In genomic region chr11:58947798-58948528, GRCm38 (mm10) we compare ENCODE assay signal across 8 mouse cellular contexts. TPM values are rescaled to one million over a fixed set of nuclear protein-coding genes. Genes with fewer than 3 reads are reported as not detected.
DNase-seq lines count a peak whose midpoint lies in the region; ATAC-seq lines count a peak whose summit lies in the region.

No protein-coding gene starts in this region.

- H3K9me3 ChIP-seq in lung, embryonic 15.5 days: no peaks in the 10 kb centered on the region
- no peaks in the 10 kb centered on the region for H3K9me3 ChIP-seq in forebrain, embryonic 16.5 days (ENCODE audit: control insufficient read depth, low read length)
- H3K9me3 ChIP-seq in limb, embryonic 10.5 days (replicated peaks): no peaks in the 10 kb centered on the region
- no peaks in the 10 kb centered on the region for H3K9me3 ChIP-seq in neural tube, embryonic 15.5 days (replicated peaks)

- peaks cover 53% of the 10 kb centered on the region for H3K27me3 ChIP-seq in lung, embryonic 15.5 days
- no peaks in the 10 kb centered on the region for H3K27me3 ChIP-seq in forebrain, embryonic 16.5 days (replicated peaks; ENCODE audit: control insufficient read depth, insufficient read depth, low read length)
- H3K27me3 ChIP-seq in limb, embryonic 10.5 days (ENCODE audit: low read depth, poor library complexity, severe bottlenecking): peaks cover 92% of the 10 kb centered on the region
- no peaks in the 10 kb centered on the region for H3K27me3 ChIP-seq in neural tube, embryonic 15.5 days (replicated peaks)

- peak overlapping the region; percentile 57 for H3K4me2 ChIP-seq in lung, embryonic 15.5 days
- peak overlapping the region; percentile 86 for H3K4me2 ChIP-seq in forebrain, embryonic 16.5 days (ENCODE audit: low read length)
- H3K4me2 ChIP-seq in neural tube, embryonic 15.5 days: peak overlapping the region; percentile 63

- ATAC-seq in lung, embryonic 15.5 days (ENCODE audit: borderline replicate concordance, extremely low read depth, low FRiP score, low TSS enrichment): no peak
- ATAC-seq in forebrain, embryonic 16.5 days: peak; percentile 57
- peak; percentile 75 for ATAC-seq in neural tube, embryonic 15.5 days (ENCODE audit: low FRiP score)

- peak overlapping the region; percentile 92 for H3K27ac ChIP-seq in lung, embryonic 15.5 days
- peak overlapping the region; percentile 100 for H3K27ac ChIP-seq in forebrain, embryonic 16.5 days (ENCODE audit: low read length)
- H3K27ac ChIP-seq in limb, embryonic 10.5 days: peak overlapping the region; percentile 79
- H3K27ac ChIP-seq in neural tube, embryonic 15.5 days (replicated peaks): peak overlapping the region; percentile 98

- peak overlapping the region; percentile 41 for H3K4me3 ChIP-seq in lung, embryonic 15.5 days
- peak overlapping the region; percentile 52 for H3K4me3 ChIP-seq in forebrain, embryonic 16.5 days (replicated peaks; ENCODE audit: low read length)
- H3K4me3 ChIP-seq in limb, embryonic 10.5 days: peak overlapping the region; percentile 46
- H3K4me3 ChIP-seq in neural tube, embryonic 15.5 days (replicated peaks): peak overlapping the region; percentile 57

- 11% methylated on average over 23 of the region's 23 CpGs for WGBS in lung, embryonic 15.5 days
- WGBS in forebrain, embryonic 16.5 days: 3% methylated on average over 23 of the region's 23 CpGs
- WGBS in limb, embryonic 10.5 days: 22% methylated on average over 23 of the region's 23 CpGs
- WGBS in neural tube, embryonic 15.5 days: 7% methylated on average over 23 of the region's 23 CpGs

- H3K9ac ChIP-seq in lung, embryonic 15.5 days: no peak overlapping the region; the same call in 1 of the 2 replicates
- H3K9ac ChIP-seq in forebrain, embryonic 16.5 days (replicated peaks; ENCODE audit: low read depth, low read length): peak overlapping the region; percentile 74
- H3K9ac ChIP-seq in neural tube, embryonic 15.5 days (replicated peaks): peak overlapping the region; percentile 62

- no peaks in the 10 kb centered on the region for H3K36me3 ChIP-seq in lung, embryonic 15.5 days
- no peaks in the 10 kb centered on the region for H3K36me3 ChIP-seq in forebrain, embryonic 16.5 days (ENCODE audit: control insufficient read depth, insufficient read depth)
- H3K36me3 ChIP-seq in limb, embryonic 10.5 days: no peaks in the 10 kb centered on the region
- H3K36me3 ChIP-seq in neural tube, embryonic 15.5 days: no peaks in the 10 kb centered on the region

- no peak for DNase-seq in lung, postnatal 25 days (ENCODE audit: low spot score)
- peak; percentile 81 for DNase-seq in cerebellum, adult 11-12 months
- DNase-seq in limb, embryonic 10.5 days (ENCODE audit: low spot score): no peak
- DNase-seq in gastrocnemius, adult 18-20 months (ENCODE audit: low spot score): no peak
- DNase-seq in gastrocnemius, postnatal 25 days: no peak

- peaks cover 13% of the 10 kb centered on the region for H3K4me1 ChIP-seq in lung, embryonic 15.5 days
- H3K4me1 ChIP-seq in forebrain, embryonic 16.5 days (replicated peaks; ENCODE audit: control insufficient read depth, insufficient read depth, low read length): peaks cover 20% of the 10 kb centered on the region
- H3K4me1 ChIP-seq in limb, embryonic 10.5 days: peaks cover 13% of the 10 kb centered on the region
- peaks cover 44% of the 10 kb centered on the region for H3K4me1 ChIP-seq in neural tube, embryonic 15.5 days

RNA-seq across cellular contexts. Expression of gene Hist3h2ba, which starts 0.8 kb away (rescaled TPM):
- polyA plus RNA-seq in lung, embryonic 15.5 days (2015; fragmentation: Nextera tagmentation; extraction: Ambion mirVana): 19.3 and 21.5 TPM in 2 replicates
- 389 and 395 TPM in 2 replicates for polyA plus RNA-seq in forebrain, embryonic 16.5 days (2015; fragmentation: Nextera tagmentation; extraction: Ambion mirVana)
- 3.2 and 4.5 TPM in 2 replicates for polyA plus RNA-seq in limb, embryonic 10.5 days (2016; fragmentation: Nextera tagmentation; extraction: Ambion mirVana)
- polyA plus RNA-seq in neural tube, embryonic 15.5 days (2015; fragmentation: Nextera tagmentation; extraction: Ambion mirVana): 184 and 262 TPM in 2 replicates
- total RNA-seq in gastrocnemius, adult 18-20 months (2021): under 1 TPM; 0.62 to 0.97 TPM
- total RNA-seq in gastrocnemius, postnatal 25 days (2021): 1 to 10 TPM; 1.1 to 1.2 TPM

RNA-seq across cellular contexts. Expression of gene Hist3h2a, which starts 6.5 kb away (rescaled TPM):
- polyA plus RNA-seq in lung, embryonic 15.5 days (2015; fragmentation: Nextera tagmentation; extraction: Ambion mirVana): 22.2 and 23.7 TPM in 2 replicates
- 150 and 152 TPM in 2 replicates for polyA plus RNA-seq in forebrain, embryonic 16.5 days (2015; fragmentation: Nextera tagmentation; extraction: Ambion mirVana)
- 8.4 and 11.3 TPM in 2 replicates for polyA plus RNA-seq in limb, embryonic 10.5 days (2016; fragmentation: Nextera tagmentation; extraction: Ambion mirVana)
- 66.5 and 86.3 TPM in 2 replicates for polyA plus RNA-seq in neural tube, embryonic 15.5 days (2015; fragmentation: Nextera tagmentation; extraction: Ambion mirVana)
- 10 to 100 TPM in 1 of 2 experiments, 1 to 10 TPM in 1; 9.1 to 11.1 TPM for total RNA-seq in gastrocnemius, adult 18-20 months (2021)
- total RNA-seq in gastrocnemius, postnatal 25 days (2021): 10 to 100 TPM; 10.1 to 11.1 TPM

RNA-seq across cellular contexts. Expression of gene Trim17, which starts 6.5 kb away (rescaled TPM):
- 0.31 and 0.39 TPM in 2 replicates for polyA plus RNA-seq in lung, embryonic 15.5 days (2015; fragmentation: Nextera tagmentation; extraction: Ambion mirVana)
- 1.8 and 2.0 TPM in 2 replicates for polyA plus RNA-seq in forebrain, embryonic 16.5 days (2015; fragmentation: Nextera tagmentation; extraction: Ambion mirVana)
- polyA plus RNA-seq in limb, embryonic 10.5 days (2016; fragmentation: Nextera tagmentation; extraction: Ambion mirVana): 0.31 and 0.35 TPM in 2 replicates
- polyA plus RNA-seq in neural tube, embryonic 15.5 days (2015; fragmentation: Nextera tagmentation; extraction: Ambion mirVana): 1.1 TPM in 2 replicates
- total RNA-seq in gastrocnemius, adult 18-20 months (2021): under 1 TPM; 0.31 to 0.41 TPM
- total RNA-seq in gastrocnemius, postnatal 25 days (2021): under 1 TPM; 0.13 to 0.18 TPM

RNA-seq across cellular contexts. Expression of gene Rnf187, which starts 9.2 kb away (rescaled TPM):
- 241 and 245 TPM in 2 replicates for polyA plus RNA-seq in lung, embryonic 15.5 days (2015; fragmentation: Nextera tagmentation; extraction: Ambion mirVana)
- 423 and 435 TPM in 2 replicates for polyA plus RNA-seq in forebrain, embryonic 16.5 days (2015; fragmentation: Nextera tagmentation; extraction: Ambion mirVana)
- polyA plus RNA-seq in limb, embryonic 10.5 days (2016; fragmentation: Nextera tagmentation; extraction: Ambion mirVana): 222 and 238 TPM in 2 replicates
- polyA plus RNA-seq in neural tube, embryonic 15.5 days (2015; fragmentation: Nextera tagmentation; extraction: Ambion mirVana): 559 and 636 TPM in 2 replicates
- total RNA-seq in gastrocnemius, adult 18-20 months (2021): 10 to 100 TPM; 88.8 to 90.3 TPM
- 100 to 1,000 TPM in 1 of 2 experiments, 10 to 100 TPM in 1; 99.3 to 105 TPM for total RNA-seq in gastrocnemius, postnatal 25 days (2021)

RNA-seq across cellular contexts. Expression of gene Trim11, which starts 29.9 kb away (rescaled TPM):
- 19.9 and 22.9 TPM in 2 replicates for polyA plus RNA-seq in lung, embryonic 15.5 days (2015; fragmentation: Nextera tagmentation; extraction: Ambion mirVana)
- polyA plus RNA-seq in forebrain, embryonic 16.5 days (2015; fragmentation: Nextera tagmentation; extraction: Ambion mirVana): 24.7 and 26.4 TPM in 2 replicates
- 17.8 and 20.7 TPM in 2 replicates for polyA plus RNA-seq in limb, embryonic 10.5 days (2016; fragmentation: Nextera tagmentation; extraction: Ambion mirVana)
- polyA plus RNA-seq in neural tube, embryonic 15.5 days (2015; fragmentation: Nextera tagmentation; extraction: Ambion mirVana): 22.2 and 22.5 TPM in 2 replicates
- total RNA-seq in gastrocnemius, adult 18-20 months (2021): 1 to 10 TPM; 5.9 to 6.5 TPM
- total RNA-seq in gastrocnemius, postnatal 25 days (2021): 1 to 10 TPM; 6.7 to 8.1 TPM
